Mouse (Mus musculus) liver, embryonic 13.5 days (tissue): ENCODE results near the gene Gm14409. TPM values are rescaled to one million over a fixed set of nuclear protein-coding genes. Genes with fewer than 3 reads are reported as not detected.
"Not testable (repeated sequence)": the region's sequence is repeated elsewhere in the genome, so short reads cannot be mapped to it uniquely, and the experiment has no call there.

Source experiments
- ATAC-seq: fragments of 200-750 bp; cut with Nextera tagmentation; 2 replicates; pipeline ENCODE4 v1.8.0; 2017; ENCODE audit warnings: low read depth, mild to moderate bottlenecking, moderate number of reproducible peaks, moderate library complexity
- DNase-seq: peaks from one replicate; pipeline ENCODE4 v3.0.0; 2022
- H3K27ac ChIP-seq: fragments of 300-500 bp; sonication (generic); 2 replicates; pipeline ENCODE4 v1.5.1; 2015; ENCODE audit warnings: moderate library complexity, mild to moderate bottlenecking, inconsistent platforms
- H3K27me3 ChIP-seq: fragments of 300-500 bp; sonication (generic); 2 replicates; pipeline ENCODE4 v1.6.1; 2015; ENCODE audit warnings: mild to moderate bottlenecking, inconsistent platforms
- H3K36me3 ChIP-seq: fragments of 300-500 bp; sonication (generic); 2 replicates; pipeline ENCODE4 v1.6.1; 2015; ENCODE audit warnings: mild to moderate bottlenecking, inconsistent platforms
- H3K4me1 ChIP-seq: fragments of 300-500 bp; sonication (generic); replicated peaks from 2 replicates; pipeline ENCODE4 v1.6.1; 2015; ENCODE audit warnings: inconsistent platforms
- H3K4me2 ChIP-seq: fragments of 300-500 bp; sonication (generic); 2 replicates; pipeline ENCODE4 v1.6.1; 2015; ENCODE audit warnings: inconsistent platforms, mild to moderate bottlenecking, moderate library complexity
- H3K4me3 ChIP-seq: fragments of 300-500 bp; sonication (generic); replicated peaks from 2 replicates; pipeline ENCODE4 v1.5.1; 2015; ENCODE audit warnings: mild to moderate bottlenecking, inconsistent platforms
- H3K9ac ChIP-seq: fragments of 300-500 bp; sonication (generic); 2 replicates; pipeline ENCODE4 v1.6.1; 2015; ENCODE audit warnings: mild to moderate bottlenecking, inconsistent platforms
- H3K9me3 ChIP-seq: fragments of 300-500 bp; sonication (generic); replicated peaks from 2 replicates; pipeline ENCODE4 v1.6.1; 2016; ENCODE audit warnings: inconsistent platforms
- WGBS: fragments of 180-500 bp; shearing (Covaris S2); methylation state at CpG from one replicate; pipeline ENCODE4 v1.1.7; 2015; ENCODE audit not compliant: insufficient replicate concordance; 5-methylcytosine and 5-hydroxymethylcytosine counted together
- polyA plus RNA-seq: library from polyadenylated mRNA; unstranded; fragments of >200 nt; fragmentation: Nextera tagmentation; extraction: Ambion mirVana; gene quantifications from 2 replicates; pipeline ENCODE4 v1.2.1, GENCODE M21; 2015

Gm14409 gene
- not detected in 2 replicates for polyA plus RNA-seq

GRCm38 (mm10) chr2:177266936-177267335 is at the start of gene Gm14409:
Gm14409 (minus strand) TSS chr2:177267036.
- not testable (repeated sequence) for H3K4me1 ChIP-seq, H3K9me3 ChIP-seq, H3K27ac ChIP-seq, H3K4me3 ChIP-seq, H3K9ac ChIP-seq, DNase-seq, H3K4me2 ChIP-seq, H3K36me3 ChIP-seq, ATAC-seq, H3K27me3 ChIP-seq
- no CpG with 5 or more reads among the region's 2 CpGs for WGBS

DNA sequence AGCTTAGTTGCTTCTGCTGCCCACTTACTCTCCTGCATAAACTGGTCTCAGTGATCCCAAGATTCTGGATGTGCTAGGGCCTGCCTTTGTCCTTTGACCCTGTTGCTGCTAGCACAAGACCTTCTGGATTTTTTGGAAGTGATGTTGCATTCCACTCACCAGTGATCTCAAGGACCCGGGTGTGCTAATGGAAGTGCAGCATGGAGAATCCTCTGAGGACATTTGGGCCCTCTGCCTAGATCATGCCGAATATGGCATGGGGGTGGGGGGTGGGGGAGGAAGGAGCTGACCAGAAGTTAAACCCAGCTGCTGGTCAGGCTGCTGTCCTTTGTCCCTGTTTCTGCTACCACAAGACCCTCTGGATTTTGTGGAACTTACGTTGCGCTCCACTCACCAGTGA is 42.8 kb upstream of the Gm14409 start:
- not testable (repeated sequence) for H3K4me2 ChIP-seq, H3K9me3 ChIP-seq, DNase-seq, H3K9ac ChIP-seq, ATAC-seq, H3K27ac ChIP-seq, H3K4me3 ChIP-seq, H3K4me1 ChIP-seq, H3K27me3 ChIP-seq, H3K36me3 ChIP-seq
- 62% methylated on average over 4 of the region's 4 CpGs for WGBS

DNA sequence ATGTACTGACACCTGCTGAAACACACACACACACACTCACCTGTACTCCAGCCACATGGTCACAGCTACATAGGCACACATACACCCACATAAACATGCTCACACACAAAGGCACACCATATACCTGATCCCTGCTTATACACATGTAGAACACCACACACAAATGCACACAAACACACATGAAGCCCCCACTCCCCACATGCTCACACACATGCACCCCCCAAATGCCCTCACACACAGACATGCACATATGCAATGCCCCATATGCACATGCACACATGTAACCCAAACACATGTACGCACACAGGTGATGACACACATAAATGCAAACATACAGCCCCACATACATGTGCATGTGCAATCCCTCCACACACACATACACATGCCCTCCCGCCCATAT is 38.1 kb upstream of the Gm14409 start:
- not testable (repeated sequence) for H3K36me3 ChIP-seq, H3K4me3 ChIP-seq, DNase-seq, H3K9me3 ChIP-seq, H3K27me3 ChIP-seq, H3K4me1 ChIP-seq, H3K9ac ChIP-seq, ATAC-seq, H3K4me2 ChIP-seq, H3K27ac ChIP-seq
- WGBS = no CpG with 5 or more reads among the region's 2 CpGs

GRCm38 (mm10) chr2:177283701-177284100 is 16.9 kb upstream of the Gm14409 start:
- not testable (repeated sequence) for H3K9ac ChIP-seq, DNase-seq
- 15% methylated on average over 3 of the region's 3 CpGs for WGBS

DNA sequence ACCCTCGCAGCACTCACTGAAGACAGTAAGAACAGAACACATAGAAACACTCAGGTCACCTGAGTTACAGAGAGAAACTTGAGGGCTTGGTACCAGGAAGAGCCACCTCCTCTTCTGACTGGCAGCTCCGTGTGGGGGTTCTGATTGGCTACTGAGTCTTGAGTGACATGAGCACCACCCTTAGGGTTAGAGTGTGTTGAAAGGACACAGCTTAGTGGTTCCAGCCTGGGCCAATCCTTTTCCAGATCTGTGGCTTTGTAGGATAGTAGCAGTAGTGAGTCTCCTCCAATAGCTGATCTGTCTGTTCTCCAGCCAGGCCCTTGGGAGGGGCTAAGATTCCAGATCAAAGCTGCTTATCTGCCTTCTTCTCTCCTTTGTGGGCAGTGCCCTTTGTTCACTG is 10.9 kb upstream of the Gm14409 start:
- H3K9ac ChIP-seq, H3K4me3 ChIP-seq, H3K27me3 ChIP-seq, H3K4me1 ChIP-seq, H3K9me3 ChIP-seq, H3K36me3 ChIP-seq, H3K4me2 ChIP-seq, H3K27ac ChIP-seq, ATAC-seq, DNase-seq: not testable (repeated sequence)
- WGBS = 65% methylated on average over 2 of the region's 2 CpGs

More at GRCm38 (mm10) chr2:177283701-177284100, 16.9 kb upstream of the Gm14409 start:
- ATAC-seq, H3K4me3 ChIP-seq, H3K4me1 ChIP-seq, H3K27ac ChIP-seq, H3K4me2 ChIP-seq, H3K9me3 ChIP-seq, H3K27me3 ChIP-seq, H3K36me3 ChIP-seq: not testable (repeated sequence)

DNA sequence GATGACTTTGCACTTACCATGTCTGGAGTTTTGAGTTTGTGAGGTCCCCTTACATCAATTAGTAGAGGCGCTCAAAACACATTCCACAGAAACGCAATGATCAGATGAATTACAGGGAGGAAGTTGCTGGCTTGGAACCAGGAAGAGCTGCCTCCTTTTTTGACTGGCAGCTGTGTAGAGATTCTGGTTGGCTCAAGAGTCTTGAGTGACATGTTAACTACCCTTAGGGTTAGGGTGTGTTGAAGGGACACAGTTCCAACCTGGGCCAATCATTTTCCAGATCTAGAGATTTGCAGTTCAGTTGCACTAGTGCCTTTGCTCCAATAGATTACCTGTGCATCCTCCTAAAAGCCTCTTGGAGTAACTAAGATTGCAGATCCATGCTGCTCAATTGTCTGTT is 5.4 kb upstream of the Gm14409 start:
- ATAC-seq, H3K9me3 ChIP-seq, H3K27me3 ChIP-seq, H3K4me1 ChIP-seq, DNase-seq, H3K9ac ChIP-seq, H3K4me2 ChIP-seq, H3K27ac ChIP-seq, H3K4me3 ChIP-seq, H3K36me3 ChIP-seq: not testable (repeated sequence)
- 75% methylated on average over 2 of the region's 2 CpGs for WGBS

DNA sequence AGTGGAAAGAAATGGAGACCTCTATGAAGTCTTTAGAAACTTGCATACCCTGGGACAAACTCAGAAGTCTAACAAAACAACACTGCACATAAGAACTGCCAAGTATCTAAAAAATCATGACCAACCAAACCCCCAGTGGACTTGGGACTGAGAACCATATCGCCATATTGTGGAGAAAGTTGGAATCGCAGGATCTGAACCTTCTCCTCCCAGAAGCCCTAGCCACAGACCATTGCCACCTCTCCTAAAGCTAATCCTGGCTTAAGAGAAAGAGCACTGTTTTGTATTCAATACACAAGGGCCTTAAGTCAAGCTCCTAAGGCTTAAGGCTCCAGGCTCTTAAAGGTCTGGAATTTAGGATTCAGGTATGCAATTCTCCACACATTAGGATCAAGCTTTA is 19.4 kb downstream of the Gm14409 start:
- not testable (repeated sequence) for H3K9ac ChIP-seq, DNase-seq, H3K27ac ChIP-seq, H3K27me3 ChIP-seq, H3K36me3 ChIP-seq, H3K4me1 ChIP-seq, H3K4me3 ChIP-seq, H3K4me2 ChIP-seq, H3K9me3 ChIP-seq, ATAC-seq
- WGBS = 75% methylated on average over 2 of the region's 2 CpGs

DNA sequence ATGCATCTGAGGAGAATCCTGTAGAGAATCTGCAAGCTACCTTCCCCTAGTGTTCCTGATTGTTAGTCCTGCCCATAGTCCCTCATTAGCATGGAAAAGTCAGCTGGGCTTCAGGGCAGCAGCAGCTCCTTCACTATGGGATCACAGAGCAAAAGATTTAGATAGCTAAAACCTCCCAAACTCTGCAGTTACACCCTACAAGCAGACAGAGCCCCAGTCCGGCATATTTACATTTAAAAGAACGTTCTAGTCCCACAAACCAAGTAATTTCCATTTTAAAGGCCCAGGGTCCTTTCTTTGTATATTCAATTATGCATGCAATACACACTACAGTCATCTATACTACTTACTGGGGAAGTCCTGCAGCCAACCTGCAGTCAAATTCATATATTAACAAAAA is 36.4 kb downstream of the Gm14409 start:
- not testable (repeated sequence) for H3K4me2 ChIP-seq, H3K9me3 ChIP-seq, H3K9ac ChIP-seq, H3K36me3 ChIP-seq, H3K27me3 ChIP-seq, H3K27ac ChIP-seq, DNase-seq, H3K4me3 ChIP-seq, H3K4me1 ChIP-seq, ATAC-seq
- WGBS = 41% methylated on average over 2 of the region's 2 CpGs

Other genes starting within 250 kb of the Gm14409 start
- not detected in 2 replicates for gene Gm14401, start 192.7 kb downstream of the Gm14409 start, polyA plus RNA-seq
- gene Gm14410, start 60.6 kb downstream of the Gm14409 start, polyA plus RNA-seq = 4.9 and 5.2 TPM in 2 replicates
- gene Gm14412, start 57.3 kb upstream of the Gm14409 start, polyA plus RNA-seq = not detected in 2 replicates
- gene Gm14418, start 131.3 kb upstream of the Gm14409 start, polyA plus RNA-seq = 1.2 and 1.6 TPM in 2 replicates
- gene Zfp970, start 197.7 kb upstream of the Gm14409 start, polyA plus RNA-seq = 2.5 and 3.2 TPM in 2 replicates
- gene Gm14403, start 231.2 kb upstream of the Gm14409 start, polyA plus RNA-seq = 1.3 and 1.5 TPM in 2 replicates